Mouse (Mus musculus) layer of hippocampus, postnatal 14 days (tissue): ENCODE data around the gene Abca4. TPM values are rescaled to one million over a fixed set of nuclear protein-coding genes. Genes with fewer than 3 reads are reported as not detected.

Experiments used
- DNase-seq, 2 experiments: peaks; one replicate each; pipeline ENCODE4 v3.0.0; 2021 to 2022; ENCODE audit warnings: low spot score in 2 of 2, mixed read lengths in 1 of 2
- total RNA-seq, 2 experiments: library from RNA; stranded (reverse); gene quantifications; 2 replicates each; pipeline ENCODE4 v1.2.3; 2021

Gene Abca4
- total RNA-seq, 2 experiments from 2014 or later: 2.6 to 6.6 TPM

DNA sequence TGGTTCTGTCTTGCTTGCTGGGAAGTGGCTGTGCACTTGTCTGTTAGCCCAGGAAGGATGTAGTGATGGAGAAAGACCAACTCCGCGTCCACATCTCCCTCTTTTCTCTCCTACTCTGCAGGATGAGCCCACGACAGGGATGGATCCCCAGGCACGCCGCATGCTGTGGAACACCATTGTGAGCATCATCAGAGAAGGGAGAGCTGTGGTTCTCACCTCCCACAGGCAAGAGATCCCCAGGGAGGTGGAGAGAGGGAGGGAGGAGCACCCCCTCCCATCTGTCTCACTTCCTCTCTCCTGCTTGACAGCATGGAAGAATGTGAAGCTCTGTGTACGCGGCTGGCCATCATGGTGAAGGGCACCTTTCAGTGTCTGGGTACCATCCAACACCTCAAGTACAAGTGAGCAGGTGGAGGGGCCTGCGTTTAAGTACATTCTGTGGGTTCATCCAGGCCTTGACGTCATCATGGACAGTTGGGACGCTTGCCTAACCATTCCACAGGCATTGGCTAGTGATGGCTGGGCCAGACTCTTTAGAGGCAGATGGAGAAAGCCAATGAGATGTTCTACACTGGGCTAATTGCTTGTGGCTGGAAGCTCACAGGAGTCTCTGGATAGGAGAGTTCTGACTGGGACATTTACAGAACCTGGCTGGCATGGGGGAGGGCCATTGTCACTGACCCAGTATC lies 126.5 kb downstream of the Abca4 start:
- DNase-seq: no peak

DNA sequence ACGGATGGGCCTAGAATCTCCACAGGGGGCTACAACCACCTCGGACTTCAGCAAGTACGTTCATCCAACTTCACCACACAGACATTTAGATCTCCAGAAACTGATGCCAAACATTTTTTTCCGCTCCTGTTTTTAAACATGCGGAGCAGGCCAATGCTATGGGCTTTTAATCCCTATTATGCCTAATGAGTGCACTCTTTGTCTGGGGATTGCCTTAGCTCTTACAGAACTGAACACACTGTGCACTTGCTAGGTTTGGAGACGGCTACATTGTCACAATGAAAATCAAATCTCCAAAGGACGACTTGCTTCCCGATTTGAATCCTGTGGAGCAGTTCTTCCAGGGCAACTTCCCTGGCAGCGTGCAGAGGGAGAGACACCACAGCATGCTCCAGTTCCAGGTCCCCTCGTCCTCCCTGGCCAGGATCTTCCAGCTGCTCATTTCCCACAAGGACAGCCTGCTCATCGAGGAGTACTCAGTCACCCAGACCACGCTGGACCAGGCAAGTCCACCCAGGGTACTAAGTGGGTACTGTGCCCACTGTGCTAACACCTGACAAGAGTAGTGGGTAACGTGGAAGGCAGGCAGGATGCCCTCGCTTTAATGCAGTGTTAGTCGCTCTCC lies 129.4 kb downstream of the Abca4 start:
- no peak for DNase-seq

DNA sequence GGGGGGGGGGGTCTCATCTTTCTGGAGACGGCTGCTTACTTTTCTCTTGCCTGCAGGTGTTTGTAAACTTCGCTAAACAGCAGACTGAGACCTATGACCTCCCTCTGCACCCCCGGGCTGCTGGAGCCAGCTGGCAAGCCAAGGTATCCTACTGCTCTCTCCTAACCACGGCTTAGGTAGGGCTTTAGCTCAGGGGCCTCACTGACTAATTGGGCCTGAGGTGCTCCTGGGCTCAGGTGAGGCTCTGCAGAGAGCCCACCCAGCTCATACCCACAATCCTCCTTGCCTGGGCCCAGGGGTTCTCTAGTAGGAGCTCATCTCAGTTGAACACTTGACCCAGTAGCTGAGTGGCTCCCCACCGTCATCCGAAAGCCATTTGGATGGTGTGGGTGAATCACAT lies 131.8 kb downstream of the Abca4 start:
- DNase-seq: no peak

GRCm38 (mm10) chr3:122176706-122177390 lies 132.6 kb downstream of the Abca4 start:
- DNase-seq: no peak

DNA sequence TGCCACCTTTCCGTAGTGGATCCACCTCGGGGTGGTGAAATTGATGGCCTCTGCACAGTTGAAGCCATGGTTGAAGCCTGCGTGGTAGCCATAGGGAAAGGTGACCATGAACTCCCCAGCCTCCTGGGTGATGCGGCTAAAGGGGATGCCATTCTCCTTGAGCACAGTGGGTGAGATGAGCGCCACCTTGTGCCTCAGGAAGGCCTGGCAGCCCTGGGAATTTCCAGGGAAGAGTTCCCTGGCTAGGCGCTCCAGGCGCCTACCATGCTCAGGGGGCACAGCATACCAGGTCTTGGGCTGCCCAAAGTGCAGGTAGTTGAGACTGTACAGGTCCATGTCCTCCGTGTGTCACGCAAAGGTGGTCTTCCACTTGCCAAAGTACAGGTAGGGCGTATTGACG lies 139.9 kb downstream of the Abca4 start:
- DNase-seq: no peak

DNA sequence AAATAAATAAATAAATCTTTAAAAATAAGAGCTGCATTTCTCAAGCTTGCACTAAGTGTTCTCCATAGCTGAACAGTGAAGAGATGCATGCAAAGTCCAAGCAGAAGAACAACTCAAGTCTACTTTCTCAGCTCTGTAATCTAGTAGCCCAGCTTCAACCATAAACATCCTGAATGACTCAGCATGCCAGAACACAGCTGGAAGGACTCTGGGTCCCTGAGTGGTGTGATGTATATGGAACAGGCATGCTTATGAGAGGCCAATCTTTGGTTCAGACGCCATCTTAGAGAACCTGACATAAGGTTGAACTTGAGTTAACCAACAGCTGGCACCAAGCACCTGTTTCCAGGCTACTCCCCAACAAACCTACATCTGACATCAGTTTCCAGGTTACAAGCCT lies 142.7 kb downstream of the Abca4 start:
- no peak for DNase-seq

DNA sequence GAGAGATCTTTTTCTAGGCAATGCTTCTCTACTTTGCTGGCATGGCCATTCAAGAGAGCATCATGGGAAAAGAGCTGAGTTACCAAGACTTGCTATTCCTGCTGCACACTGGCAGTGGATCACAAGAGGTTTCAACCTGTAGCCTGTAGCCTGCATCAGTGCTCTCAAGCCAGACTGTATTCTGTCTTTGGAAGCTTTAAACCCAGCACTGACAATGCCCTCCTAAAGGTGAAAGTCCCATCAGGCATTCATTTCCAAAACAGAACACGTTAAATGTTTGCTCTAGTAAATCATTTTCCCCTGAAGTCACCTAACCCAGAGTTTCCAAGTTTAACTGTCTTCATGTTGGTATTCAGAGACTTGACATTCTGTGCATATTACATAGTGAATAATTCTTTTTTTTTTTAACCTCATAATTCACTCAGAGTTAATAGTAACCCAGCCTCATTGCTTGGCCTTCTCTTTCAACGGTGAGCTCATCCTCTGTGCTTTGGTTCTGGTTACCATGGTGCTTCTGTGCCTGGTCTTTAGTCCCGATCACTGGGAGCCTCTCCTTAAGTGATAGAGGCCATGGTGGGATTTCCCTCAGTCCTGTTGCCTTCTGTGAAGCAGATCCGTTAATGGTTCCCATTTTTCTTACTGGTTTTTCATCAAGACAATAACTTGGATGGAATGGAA lies 152.5 kb downstream of the Abca4 start:
- no peak for DNase-seq

DNA sequence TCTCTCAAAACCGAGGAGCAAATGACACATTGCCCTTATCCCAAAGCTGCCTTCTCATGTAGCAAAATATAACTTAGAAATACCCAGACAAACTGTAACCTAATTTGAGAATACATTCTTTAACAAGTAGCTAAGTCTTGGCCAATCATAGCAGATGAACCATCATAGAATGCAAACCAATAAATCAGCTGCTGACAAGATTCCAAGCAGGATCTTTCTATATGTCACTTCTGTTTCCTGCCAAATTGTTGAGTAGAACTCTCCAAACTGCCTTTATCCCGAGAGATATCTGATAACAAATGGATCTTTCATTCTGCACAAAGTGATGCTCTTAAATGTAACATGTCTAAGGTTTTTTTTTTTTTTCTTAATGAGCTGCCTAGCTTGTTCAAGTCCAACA lies 154.3 kb downstream of the Abca4 start:
- DNase-seq: no peak

DNA sequence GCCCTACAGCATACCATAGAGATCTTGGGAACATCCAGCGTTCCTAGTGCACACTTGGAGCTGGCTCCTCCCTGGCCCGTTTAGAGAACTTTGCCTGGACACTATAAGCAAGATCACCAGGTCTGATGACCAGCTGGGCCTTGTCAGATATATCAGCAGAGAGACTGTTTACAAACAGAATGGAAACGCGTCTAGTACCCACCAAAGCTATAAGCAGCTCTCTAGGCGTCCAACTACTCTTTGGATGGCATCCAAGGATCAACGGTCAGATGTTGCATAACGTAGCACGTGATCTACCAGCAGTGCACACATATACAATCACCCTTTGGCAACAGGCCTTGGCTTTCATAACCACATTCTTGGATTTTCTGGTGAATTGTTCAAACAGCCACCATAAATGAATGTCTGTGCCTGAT lies 154.7 kb downstream of the Abca4 start:
- DNase-seq: no peak

DNA sequence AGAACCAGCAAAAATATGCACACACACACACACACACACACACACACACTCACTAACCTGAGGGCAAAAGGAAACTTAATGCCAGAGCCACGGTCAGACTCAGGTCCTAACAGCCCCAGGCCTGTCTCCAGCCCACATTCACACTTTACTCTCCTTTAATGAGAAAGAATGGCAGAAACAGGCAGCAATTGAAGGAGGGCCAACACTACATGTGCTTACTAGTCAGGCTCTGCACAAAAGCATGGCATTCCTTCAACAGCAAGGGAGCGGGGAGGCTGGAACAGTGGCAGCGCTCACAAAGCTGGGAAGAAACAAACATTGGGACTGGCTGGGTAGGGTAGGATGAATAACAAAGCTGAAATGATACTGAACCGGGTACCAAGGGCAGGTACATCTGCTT lies 155.4 kb downstream of the Abca4 start:
- DNase-seq: peak in 1 of 2 experiments; percentile 44

- no peak for DNase-seq
Measured at GRCm38 (mm10) chr3:122200017-122200416, 155.8 kb downstream of the Abca4 start.

DNA sequence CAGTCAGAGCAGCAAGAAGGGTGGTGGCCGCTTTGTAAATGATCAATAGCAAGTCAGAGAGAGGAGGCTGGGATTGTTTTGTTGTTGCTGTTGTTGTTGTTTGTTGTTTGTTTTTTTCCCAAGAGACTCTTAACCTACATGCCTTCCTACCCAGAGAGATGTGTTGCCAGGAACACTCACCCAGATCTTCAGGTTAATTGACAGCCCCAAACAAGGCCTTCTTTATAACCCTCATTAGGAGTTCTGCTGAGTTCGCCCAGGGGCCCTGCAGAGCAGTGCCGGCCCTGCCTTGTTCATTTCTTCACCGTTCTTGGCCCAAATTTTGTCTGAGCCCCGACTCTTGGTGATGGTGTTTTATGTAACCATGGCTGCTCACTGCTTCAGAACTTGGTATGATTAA lies 156.2 kb downstream of the Abca4 start:
- DNase-seq: no peak

GRCm38 (mm10) chr3:122202307-122202732 lies 158.1 kb downstream of the Abca4 start:
- DNase-seq: no peak

GRCm38 (mm10) chr3:122203675-122204329 lies 159.6 kb downstream of the Abca4 start:
- DNase-seq: no peak

DNA sequence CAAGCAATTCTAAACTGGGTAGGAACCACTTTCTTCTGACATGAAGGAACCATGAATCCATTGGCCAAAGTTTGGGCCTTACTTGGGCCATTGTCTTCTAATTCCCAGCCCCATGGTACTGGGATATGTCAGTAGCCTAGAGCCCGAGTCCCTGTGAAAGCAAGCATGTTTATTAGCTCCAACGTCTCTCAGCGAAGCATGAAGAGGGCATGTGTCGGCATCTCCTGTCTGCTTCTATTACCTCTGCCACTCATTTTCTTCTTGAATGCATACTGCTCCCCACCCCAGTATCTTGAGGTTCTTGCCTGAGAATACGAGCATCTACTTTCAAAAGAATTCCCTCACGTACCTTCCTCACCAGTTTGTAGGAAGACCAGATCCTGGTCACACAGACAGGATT lies 161.5 kb downstream of the Abca4 start:
- no peak for DNase-seq

DNA sequence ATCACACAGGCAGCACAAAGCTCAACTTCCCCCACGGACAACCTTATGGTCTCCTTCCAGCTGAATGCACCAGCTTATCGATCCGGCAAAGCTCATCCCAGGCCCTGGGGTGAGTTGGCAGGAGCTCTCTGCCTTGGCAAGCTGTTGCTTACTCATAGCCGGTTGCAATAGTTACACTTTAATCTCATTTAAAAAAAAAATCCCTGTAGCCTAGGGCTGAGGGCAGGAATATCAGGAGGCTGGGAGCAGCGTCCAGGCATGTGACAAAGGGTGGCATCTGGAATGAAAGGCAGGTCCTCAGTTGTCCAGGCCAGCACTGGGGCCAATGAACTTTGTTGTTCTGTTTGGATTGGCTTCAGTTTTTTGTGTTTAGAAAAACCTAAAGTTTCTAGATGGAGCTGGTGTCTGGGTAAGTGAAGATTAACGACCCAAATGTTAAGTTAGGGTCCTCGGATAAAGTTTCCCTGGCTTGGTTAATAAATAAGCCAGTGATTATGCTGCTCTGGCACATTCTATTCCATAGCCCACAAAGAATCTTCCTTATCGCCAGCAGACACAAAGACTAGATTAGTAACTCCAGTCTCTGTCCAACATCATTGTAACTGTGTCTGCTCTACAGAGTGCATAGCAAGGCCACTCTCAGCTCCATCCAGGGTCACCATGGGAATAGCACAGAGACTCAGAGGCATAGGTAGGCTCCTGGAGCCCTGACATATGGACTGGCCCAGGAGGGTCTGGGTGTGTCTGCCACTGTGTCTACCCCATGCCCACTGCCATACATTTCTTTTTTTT lies 162.2 kb downstream of the Abca4 start:
- DNase-seq: no peak

DNA sequence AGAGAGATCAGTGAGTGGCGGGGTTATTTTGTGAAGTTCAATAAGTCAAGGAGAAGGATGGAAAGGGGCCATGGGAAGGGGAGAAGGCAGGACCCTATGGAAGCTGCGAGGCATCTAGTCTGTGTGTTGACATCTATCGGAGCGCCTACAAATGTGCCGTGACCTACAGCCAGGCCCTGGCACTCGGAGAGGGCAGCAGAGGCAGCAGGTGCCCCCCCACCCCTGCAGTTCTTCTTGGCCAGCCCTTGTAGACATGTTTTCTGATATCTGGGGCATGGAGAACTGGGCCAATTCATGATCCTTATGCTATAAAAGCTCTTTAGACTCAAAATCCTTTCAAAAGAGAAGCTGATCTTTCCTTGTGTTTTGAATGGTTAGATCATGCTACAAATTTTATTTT lies 163.5 kb downstream of the Abca4 start:
- no peak for DNase-seq

DNA sequence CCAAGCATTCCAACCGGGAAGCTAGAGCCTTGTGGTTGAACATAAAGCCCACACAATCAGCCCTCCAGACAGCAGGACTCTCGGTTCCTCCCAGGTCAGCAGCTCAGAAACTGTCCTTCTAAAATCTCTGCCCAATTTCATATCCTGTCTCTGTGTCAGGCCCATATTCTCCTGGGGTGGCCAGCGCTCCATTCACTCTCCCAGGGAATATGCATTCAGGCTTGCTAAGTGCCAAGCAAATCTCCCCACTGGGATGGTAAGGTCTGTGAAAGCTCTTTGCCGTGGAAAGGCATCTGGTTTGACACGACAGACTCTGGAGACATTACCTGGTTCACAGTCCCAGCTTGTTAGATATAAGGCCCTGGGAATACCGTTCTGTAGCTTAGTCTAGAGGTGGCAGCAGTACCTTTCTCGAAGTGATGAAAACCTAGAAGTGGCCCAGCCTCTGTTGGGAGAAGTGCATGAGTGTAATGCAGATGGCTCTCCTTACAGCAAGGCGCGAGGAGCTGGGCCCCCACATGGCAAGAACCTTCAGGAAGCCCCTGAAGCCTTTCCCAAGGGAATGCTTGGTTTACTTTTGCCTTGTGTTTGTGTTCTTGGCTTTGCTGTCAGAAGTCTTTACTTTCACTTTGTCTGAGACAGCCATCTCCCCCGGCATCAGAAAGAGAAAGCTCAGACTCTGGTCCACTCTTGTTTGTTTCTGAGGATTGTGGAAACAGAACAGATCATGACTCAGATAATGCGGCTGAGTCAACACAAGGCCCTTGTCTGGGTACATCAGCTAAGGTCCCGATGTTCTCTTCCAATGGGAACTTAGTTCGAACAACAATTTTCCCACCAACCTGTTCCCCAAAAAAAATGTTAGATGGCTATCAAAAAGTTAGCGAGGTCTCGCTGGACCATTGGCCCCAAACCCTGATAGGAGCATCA lies 164.3 kb downstream of the Abca4 start:
- no peak for DNase-seq

DNA sequence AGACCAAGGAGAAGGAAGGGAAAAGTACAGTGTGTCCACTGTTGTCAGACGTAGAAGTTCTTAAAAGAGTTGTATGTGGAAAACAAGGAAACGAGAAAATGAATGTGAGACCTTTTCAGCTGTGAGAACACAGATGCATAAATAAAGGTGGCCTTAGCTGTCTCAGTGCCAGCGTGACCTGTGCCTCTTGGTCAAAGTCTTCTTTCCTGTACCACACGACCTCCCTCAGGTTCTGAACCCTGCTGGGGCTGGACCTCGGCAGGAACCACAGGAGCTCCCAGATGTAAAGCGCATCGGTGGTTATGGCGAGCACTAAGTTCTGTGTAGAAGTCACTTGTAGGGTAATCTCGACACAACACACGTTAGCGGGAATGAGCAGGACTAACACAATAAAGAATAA lies 165.3 kb downstream of the Abca4 start:
- DNase-seq: no peak

DNA sequence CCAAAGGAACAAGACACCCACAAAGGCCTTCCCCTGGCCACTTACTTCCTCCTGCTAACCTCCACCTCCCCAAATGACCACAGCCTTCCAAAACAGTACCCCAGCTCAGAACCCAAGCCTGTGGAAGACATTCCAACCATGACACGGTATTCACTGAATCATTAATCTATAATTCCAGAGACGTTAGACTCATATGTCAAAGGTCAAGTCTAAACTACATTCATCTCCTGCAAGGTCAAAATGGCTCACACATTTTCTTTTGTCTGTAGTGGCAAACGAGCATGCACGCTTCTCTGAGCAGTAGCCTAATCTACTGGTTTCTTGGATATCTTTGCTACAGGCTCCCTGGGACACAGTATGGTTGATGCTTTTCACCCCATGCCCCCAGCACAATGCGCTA lies 166.2 kb downstream of the Abca4 start:
- DNase-seq: no peak
